Comparison of ENCODE assay signal across 11 mouse cellular contexts in genomic region chr1:136119571-136120262, GRCm38 (mm10). TPM values are rescaled to one million over a fixed set of nuclear protein-coding genes. Genes with fewer than 3 reads are reported as not detected.
A peak's percentile ranks its signal among the peaks of the same experiment; 100 is the strongest.
DNase-seq lines count a peak whose midpoint lies in the region; ATAC-seq lines count a peak whose summit lies in the region.
"Had no signal": no experiment of that assay in that cellular context is flagged by ENCODE, and none has a peak within 500 bp of the region (broad histone marks: within the 10 kb centered on the region; RNA-seq: fewer than 3 reads in every experiment).

No protein-coding gene starts in this region.

- H3K4me2 ChIP-seq in forebrain, embryonic 14.5 days (ENCODE audit: low read length): no peak overlapping the region
- H3K4me2 ChIP-seq in forebrain, embryonic 12.5 days: no peak overlapping the region
- H3K4me2 ChIP-seq in midbrain, embryonic 15.5 days: no peak overlapping the region
- no peak overlapping the region for H3K4me2 ChIP-seq in midbrain, embryonic 13.5 days (replicated peaks)
- H3K4me2 ChIP-seq in intestine, embryonic 15.5 days (replicated peaks): no peak overlapping the region

- 77% methylated on average over 7 of the region's 7 CpGs for WGBS in forebrain, embryonic 14.5 days
- 78% methylated on average over 7 of the region's 7 CpGs for WGBS in forebrain, embryonic 12.5 days
- 69% methylated on average over 7 of the region's 7 CpGs for WGBS in midbrain, embryonic 15.5 days
- 76% methylated on average over 7 of the region's 7 CpGs for WGBS in midbrain, embryonic 13.5 days
- 67% methylated on average over 7 of the region's 7 CpGs for WGBS in intestine, embryonic 15.5 days

- H3K9me3 ChIP-seq in forebrain, embryonic 14.5 days (replicated peaks; ENCODE audit: control insufficient read depth, low read length): no peaks in the 10 kb centered on the region
- H3K9me3 ChIP-seq in forebrain, embryonic 12.5 days: no peaks in the 10 kb centered on the region
- H3K9me3 ChIP-seq in midbrain, embryonic 15.5 days: no peaks in the 10 kb centered on the region
- no peaks in the 10 kb centered on the region for H3K9me3 ChIP-seq in midbrain, embryonic 13.5 days
- H3K9me3 ChIP-seq in intestine, embryonic 15.5 days: no peaks in the 10 kb centered on the region

- no peak overlapping the region for H3K9ac ChIP-seq in forebrain, embryonic 14.5 days (ENCODE audit: low read length)
- no peak overlapping the region for H3K9ac ChIP-seq in forebrain, embryonic 12.5 days
- no peak overlapping the region for H3K9ac ChIP-seq in midbrain, embryonic 15.5 days
- no peak overlapping the region for H3K9ac ChIP-seq in midbrain, embryonic 13.5 days (replicated peaks)
- H3K9ac ChIP-seq in intestine, embryonic 15.5 days: no peak overlapping the region
- H3K9ac ChIP-seq: liver, embryonic 14.5 days had no signal

- peaks cover 7% of the 10 kb centered on the region; the same call in 1 of the 2 replicates for H3K4me1 ChIP-seq in forebrain, embryonic 14.5 days (ENCODE audit: control insufficient read depth, insufficient read depth, low read length)
- peaks cover 15% of the 10 kb centered on the region for H3K4me1 ChIP-seq in forebrain, embryonic 12.5 days
- H3K4me1 ChIP-seq in midbrain, embryonic 15.5 days: peaks cover 6% of the 10 kb centered on the region; the same call in 1 of the 2 replicates
- peaks cover 11% of the 10 kb centered on the region for H3K4me1 ChIP-seq in midbrain, embryonic 13.5 days (replicated peaks)
- H3K4me1 ChIP-seq in intestine, embryonic 15.5 days (replicated peaks): peaks cover 14% of the 10 kb centered on the region

- no peak overlapping the region for H3K4me3 ChIP-seq in forebrain, embryonic 14.5 days (ENCODE audit: low read depth, low read length)
- no peak overlapping the region for H3K4me3 ChIP-seq in forebrain, embryonic 12.5 days (replicated peaks)
- no peak overlapping the region for H3K4me3 ChIP-seq in midbrain, embryonic 15.5 days
- no peak overlapping the region for H3K4me3 ChIP-seq in midbrain, embryonic 13.5 days (replicated peaks)
- H3K4me3 ChIP-seq in intestine, embryonic 15.5 days (replicated peaks): no peak overlapping the region

- no peak for DNase-seq in forebrain, embryonic 14.5 days (ENCODE audit: low spot score)
- no peak for DNase-seq in gastrocnemius, postnatal 36 days
- DNase-seq: cerebellum, adult 11-12 months; heart, postnatal 36 days; kidney, adult 9 months had no signal

- H3K27me3 ChIP-seq in forebrain, embryonic 14.5 days (replicated peaks; ENCODE audit: control insufficient read depth, insufficient read depth, low read length): no peaks in the 10 kb centered on the region
- H3K27me3 ChIP-seq in forebrain, embryonic 12.5 days: no peaks in the 10 kb centered on the region
- H3K27me3 ChIP-seq in midbrain, embryonic 15.5 days (replicated peaks): no peaks in the 10 kb centered on the region
- no peaks in the 10 kb centered on the region for H3K27me3 ChIP-seq in midbrain, embryonic 13.5 days
- H3K27me3 ChIP-seq in intestine, embryonic 15.5 days (replicated peaks): no peaks in the 10 kb centered on the region

- H3K27ac ChIP-seq in forebrain, embryonic 14.5 days (ENCODE audit: low read depth, low read length): no peak overlapping the region
- H3K27ac ChIP-seq in forebrain, embryonic 12.5 days: no peak overlapping the region
- no peak overlapping the region for H3K27ac ChIP-seq in midbrain, embryonic 15.5 days
- no peak overlapping the region for H3K27ac ChIP-seq in midbrain, embryonic 13.5 days
- 0 out of 2 replicates have a peak overlapping the region, but pooled peaks have one; percentile 13 for H3K27ac ChIP-seq in intestine, embryonic 15.5 days
- H3K27ac ChIP-seq: liver, embryonic 14.5 days had no signal

- no peaks in the 10 kb centered on the region for H3K36me3 ChIP-seq in forebrain, embryonic 14.5 days (ENCODE audit: control insufficient read depth, insufficient read depth, low read length)
- no peaks in the 10 kb centered on the region for H3K36me3 ChIP-seq in forebrain, embryonic 12.5 days (replicated peaks)
- H3K36me3 ChIP-seq in midbrain, embryonic 15.5 days (replicated peaks): no peaks in the 10 kb centered on the region
- no peaks in the 10 kb centered on the region for H3K36me3 ChIP-seq in midbrain, embryonic 13.5 days
- no peaks in the 10 kb centered on the region for H3K36me3 ChIP-seq in intestine, embryonic 15.5 days

- 0 out of 2 replicates have a peak, but pooled peaks have one; percentile 13 for ATAC-seq in forebrain, embryonic 14.5 days
- ATAC-seq in forebrain, embryonic 12.5 days (ENCODE audit: low FRiP score): no peak
- 0 out of 2 replicates have a peak, but pooled peaks have one; percentile 5 for ATAC-seq in midbrain, embryonic 15.5 days (replicated peaks)
- no peak for ATAC-seq in midbrain, embryonic 13.5 days
- ATAC-seq in intestine, embryonic 15.5 days: peak; percentile 62
- no peak for ATAC-seq in granulocyte monocyte progenitor cell, adult 5-6 weeks (replicated peaks; ENCODE audit: poor library complexity, severe bottlenecking)

- intact Hi-C loops in gastrocnemius, postnatal 36 days (cut with DNase I): no loop called here

RNA-seq across cellular contexts. Expression of gene Kif21b, which starts 11.5 kb away (rescaled TPM):
- polyA plus RNA-seq in forebrain, embryonic 14.5 days (2014; fragmentation: Nextera tagmentation; extraction: Ambion mirVana): 52.4 and 61.5 TPM in 2 replicates
- polyA plus RNA-seq in forebrain, embryonic 12.5 days (2016; fragmentation: Nextera tagmentation; extraction: Ambion mirVana): 45.7 and 47.7 TPM in 2 replicates
- 58.9 and 62.0 TPM in 2 replicates for polyA plus RNA-seq in midbrain, embryonic 15.5 days (2015; fragmentation: Nextera tagmentation; extraction: Ambion mirVana)
- 44.1 and 49.3 TPM in 2 replicates for polyA plus RNA-seq in midbrain, embryonic 13.5 days (2015; fragmentation: Nextera tagmentation; extraction: Ambion mirVana)
- polyA plus RNA-seq in intestine, embryonic 15.5 days (2015; fragmentation: Nextera tagmentation; extraction: Ambion mirVana): 4.1 and 5.9 TPM in 2 replicates
- total RNA-seq in granulocyte monocyte progenitor cell, adult 5-6 weeks (2014; fragmentation: Nextera tagmentation): 10.8 and 12.4 TPM in 2 replicates
- 5.6 and 6.6 TPM in 2 replicates for total RNA-seq in granulocyte monocyte progenitor cell, adult 5-6 weeks (2017)
- 1 to 10 TPM in 1 of 2 experiments, under 1 TPM in 1; 0.62 to 1.1 TPM for total RNA-seq in gastrocnemius, postnatal 36 days (2021)

Comparison
In these comparisons a context has a peak if more than half of its experiments do, and no peak if none do; other contexts are left out.
1. ATAC-seq: peak in forebrain, embryonic 14.5 days (single experiment), midbrain, embryonic 15.5 days (single experiment) and intestine, embryonic 15.5 days (single experiment); none in forebrain, embryonic 12.5 days (single experiment), midbrain, embryonic 13.5 days (single experiment) and granulocyte monocyte progenitor cell, adult 5-6 weeks (single experiment).